Mouse (Mus musculus) liver, embryonic 14.5 days (tissue): ENCODE measurements around the gene Gm9736. TPM values are rescaled to one million over a fixed set of nuclear protein-coding genes. Genes with fewer than 3 reads are reported as not detected.
"Not testable (repeated sequence)": the region's sequence is repeated elsewhere in the genome, so short reads cannot be mapped to it uniquely, and the experiment has no call there.

ENCODE experiments used
- ATAC-seq: fragments of 200-750 bp; cut with Nextera tagmentation; 2 replicates; pipeline ENCODE4 v1.8.0; 2017; ENCODE audit warnings: moderate number of reproducible peaks, mild to moderate bottlenecking, moderate library complexity; ENCODE audit not compliant: insufficient read depth
- DNase-seq, 3 experiments: peaks; one replicate each; pipeline ENCODE4 v3.0.0-alpha.2; 2012 to 2013; ENCODE audit warnings: low read depth in 3 of 3, low spot score in 3 of 3
- H3K27ac ChIP-seq: fragments of 300-500 bp; sonication (generic); 2 replicates; pipeline ENCODE4 v1.5.1; 2014; ENCODE audit warnings: moderate library complexity, mild to moderate bottlenecking, control low read depth, inconsistent platforms
- H3K27me3 ChIP-seq: fragments of 300-500 bp; sonication (generic); 2 replicates; pipeline ENCODE4 v1.6.1; 2014; ENCODE audit warnings: mild to moderate bottlenecking, low read length, moderate library complexity; ENCODE audit not compliant: control insufficient read depth, insufficient read depth
- H3K36me3 ChIP-seq: fragments of 300-500 bp; sonication (generic); replicated peaks from 2 replicates; pipeline ENCODE4 v1.6.1; 2014; ENCODE audit warnings: low read depth; ENCODE audit not compliant: control insufficient read depth, insufficient read depth
- H3K4me1 ChIP-seq, 2 experiments: fragments of 200-500 bp in 1 of 2; fragments of 300-500 bp in 1 of 2; sonication (generic) in 1 of 2; replicated peaks; 2 replicates each; pipeline ENCODE4 v1.6.1; 2012 to 2014; ENCODE audit warnings: antibody characterized with exemption in 1 of 2, inconsistent platforms in 1 of 2, low read length in 1 of 2; ENCODE audit not compliant: control insufficient read depth in 2 of 2, insufficient read depth in 2 of 2
- H3K4me2 ChIP-seq: fragments of 300-500 bp; sonication (generic); 2 replicates; pipeline ENCODE4 v1.6.1; 2014; ENCODE audit warnings: low read depth, mild to moderate bottlenecking, control low read depth, moderate library complexity
- H3K4me3 ChIP-seq, 2 experiments: fragments of 200-500 bp in 1 of 2; fragments of 300-500 bp in 1 of 2; sonication (generic) in 1 of 2; 2 replicates each; pipeline ENCODE4 v1.5.1; 2012 to 2014; ENCODE audit warnings: low read depth in 2 of 2, low read length in 2 of 2, mild to moderate bottlenecking in 2 of 2, control low read depth in 1 of 2, inconsistent platforms in 1 of 2, moderate library complexity in 1 of 2; ENCODE audit not compliant: insufficient read depth in 1 of 2
- H3K9ac ChIP-seq: fragments of 300-500 bp; sonication (generic); replicated peaks from 2 replicates; pipeline ENCODE4 v1.6.1; 2014; ENCODE audit warnings: mild to moderate bottlenecking, control low read depth, moderate library complexity
- H3K9me3 ChIP-seq: fragments of 300-500 bp; sonication (generic); 2 replicates; pipeline ENCODE4 v1.6.1; 2016; ENCODE audit warnings: low read length, mixed read lengths; ENCODE audit not compliant: control insufficient read depth
- CTCF ChIP-seq: IDR thresholded peaks from 2 replicates; pipeline ENCODE4 v1.5.1; 2016; ENCODE audit warnings: antibody characterized with exemption, low read depth, control low read depth
- EP300 ChIP-seq: IDR thresholded peaks from 2 replicates; pipeline ENCODE4 v1.6.1; 2016; ENCODE audit warnings: antibody characterized with exemption, low read depth
- WGBS: fragments of 180-500 bp; shearing (Covaris S2); extraction: QIAGEN DNeasy Blood & Tissue Kit; methylation state at CpG from one replicate; pipeline ENCODE4 v1.1.7; 2014; ENCODE audit not compliant: insufficient replicate concordance; 5-methylcytosine and 5-hydroxymethylcytosine counted together
- polyA plus RNA-seq, 2 experiments: library from polyadenylated mRNA; depleted of rRNA in 1 of 2; stranded (reverse) in 1 of 2; unstranded in 1 of 2; fragments of >200 nt; fragmentation: Nextera tagmentation in 1 of 2; extraction: Ambion mirVana in 1 of 2; gene quantifications; 2 replicates each; pipeline versions ENCODE4 v1.2.1 to v1.2.3; 2012 to 2014

The Gm9736 gene
- polyA plus RNA-seq, 2 experiments = not detected

- no peak overlapping the region for H3K4me3 ChIP-seq
- no peaks in the 10 kb centered on the region for H3K4me1 ChIP-seq
- H3K4me2 ChIP-seq = no peak overlapping the region
- H3K9ac ChIP-seq = no peak overlapping the region
- H3K9me3 ChIP-seq = no peaks in the 10 kb centered on the region
- H3K27me3 ChIP-seq = no peaks in the 10 kb centered on the region
- TF ChIP-seq CTCF = no peak
- no peak for TF ChIP-seq EP300
- WGBS = 52% methylated on average over 2 of the region's 2 CpGs
- ATAC-seq (no peak), DNase-seq (no peak)
- H3K27ac ChIP-seq = no peak overlapping the region
- H3K36me3 ChIP-seq = no peaks in the 10 kb centered on the region
Observed at GRCm38 (mm10) chr10:77788621-77789020, 37.5 kb upstream of the Gm9736 start.

GRCm38 (mm10) chr10:77787876-77788275 is 36.7 kb upstream of the Gm9736 start, which contains the start of gene Gm7137:
Gene Gm7137 (minus strand): TSS chr10:77788200.
- no CpG with 5 or more reads among the region's 1 CpGs for WGBS
- not testable (repeated sequence) for H3K4me2 ChIP-seq, H3K36me3 ChIP-seq, H3K9ac ChIP-seq, H3K4me3 ChIP-seq, H3K27ac ChIP-seq, H3K9me3 ChIP-seq, DNase-seq, H3K27me3 ChIP-seq, H3K4me1 ChIP-seq, ATAC-seq

GRCm38 (mm10) chr10:77783396-77783795 is 32.2 kb upstream of the Gm9736 start:
- not testable (repeated sequence) for H3K9me3 ChIP-seq, H3K4me1 ChIP-seq, H3K4me2 ChIP-seq, H3K36me3 ChIP-seq, H3K27me3 ChIP-seq, ATAC-seq, H3K9ac ChIP-seq, DNase-seq, H3K27ac ChIP-seq, H3K4me3 ChIP-seq
- WGBS = 50% methylated on average over 1 of the region's 3 CpGs

GRCm38 (mm10) chr10:77782442-77782841 is 31.3 kb upstream of the Gm9736 start, which contains the start of gene Gm3250:
Gene Gm3250 (minus strand): TSS chr10:77782542.
- WGBS = 50% methylated on average over 1 of the region's 1 CpGs
- not testable (repeated sequence) for H3K9ac ChIP-seq, H3K27me3 ChIP-seq

GRCm38 (mm10) chr10:77776844-77777243 is 25.7 kb upstream of the Gm9736 start, which contains the start of gene Gm7138:
Gene Gm7138 (minus strand): TSS chr10:77776944.
- H3K9me3 ChIP-seq, H3K4me2 ChIP-seq, H3K36me3 ChIP-seq, H3K4me3 ChIP-seq, H3K4me1 ChIP-seq, ATAC-seq, H3K27ac ChIP-seq, H3K27me3 ChIP-seq, DNase-seq, H3K9ac ChIP-seq: not testable (repeated sequence)
- 33% methylated on average over 1 of the region's 1 CpGs for WGBS

More at GRCm38 (mm10) chr10:77782442-77782841, 31.3 kb upstream of the Gm9736 start, which contains the start of gene Gm3250:
- not testable (repeated sequence) for H3K4me3 ChIP-seq, H3K4me1 ChIP-seq, H3K36me3 ChIP-seq, H3K9me3 ChIP-seq, DNase-seq, ATAC-seq, H3K27ac ChIP-seq, H3K4me2 ChIP-seq

- not testable (repeated sequence) for ATAC-seq, H3K9ac ChIP-seq, H3K4me1 ChIP-seq, H3K27me3 ChIP-seq, H3K36me3 ChIP-seq, H3K4me2 ChIP-seq, H3K27ac ChIP-seq, H3K9me3 ChIP-seq, DNase-seq, H3K4me3 ChIP-seq
- 22% methylated on average over 1 of the region's 3 CpGs for WGBS
Observed at GRCm38 (mm10) chr10:77772142-77772541, 21.0 kb upstream of the Gm9736 start.

- not testable (repeated sequence) for H3K9ac ChIP-seq, H3K4me3 ChIP-seq, DNase-seq, ATAC-seq, H3K4me1 ChIP-seq, H3K36me3 ChIP-seq, H3K9me3 ChIP-seq, H3K27ac ChIP-seq, H3K4me2 ChIP-seq, H3K27me3 ChIP-seq
- WGBS = 20% methylated on average over 1 of the region's 1 CpGs
Observed at GRCm38 (mm10) chr10:77771225-77771624, 20.1 kb upstream of the Gm9736 start, which contains the start of gene Gm3238. Gene Gm3238 (minus strand): TSS chr10:77771325.
